Mouse (Mus musculus) neural tube, embryonic 12.5 days (tissue): ENCODE measurements around the gene 4930469K13Rik. TPM values are rescaled to one million over a fixed set of nuclear protein-coding genes. Genes with fewer than 3 reads are reported as not detected.

Experiments used
- ATAC-seq: fragments of 200-750 bp; cut with Nextera tagmentation; 2 replicates; pipeline ENCODE4 v1.8.0; 2017; ENCODE audit warnings: low read depth, mild to moderate bottlenecking, moderate TSS enrichment, moderate library complexity; ENCODE audit not compliant: low FRiP score
- H3K27ac ChIP-seq: fragments of 300-500 bp; sonication (generic); 2 replicates; pipeline ENCODE4 v1.5.1; 2016
- H3K27me3 ChIP-seq: fragments of 300-500 bp; sonication (generic); replicated peaks from 2 replicates; pipeline ENCODE4 v1.6.1; 2016; ENCODE audit warnings: mild to moderate bottlenecking
- H3K36me3 ChIP-seq: fragments of 300-500 bp; sonication (generic); 2 replicates; pipeline ENCODE4 v1.6.1; 2016; ENCODE audit warnings: mild to moderate bottlenecking
- H3K4me1 ChIP-seq: fragments of 300-500 bp; sonication (generic); 2 replicates; pipeline ENCODE4 v1.6.1; 2016
- H3K4me2 ChIP-seq: fragments of 300-500 bp; sonication (generic); replicated peaks from 2 replicates; pipeline ENCODE4 v1.6.1; 2016; ENCODE audit warnings: mild to moderate bottlenecking
- H3K4me3 ChIP-seq: fragments of 300-500 bp; sonication (generic); 2 replicates; pipeline ENCODE4 v1.5.1; 2016
- H3K9ac ChIP-seq: fragments of 300-500 bp; sonication (generic); 2 replicates; pipeline ENCODE4 v1.6.1; 2016; ENCODE audit warnings: mild to moderate bottlenecking
- H3K9me3 ChIP-seq: fragments of 300-500 bp; sonication (generic); 2 replicates; pipeline ENCODE4 v1.6.1; 2016; ENCODE audit warnings: mild to moderate bottlenecking
- WGBS: fragments of 180-500 bp; shearing (Covaris S2); methylation state at CpG from one replicate; pipeline ENCODE4 v1.1.7; 2016; 5-methylcytosine and 5-hydroxymethylcytosine counted together
- polyA plus RNA-seq: library from polyadenylated mRNA; unstranded; fragments of >200 nt; fragmentation: Nextera tagmentation; extraction: Ambion mirVana; gene quantifications from 2 replicates; pipeline ENCODE4 v1.2.1, GENCODE M21; 2016

Gene 4930469K13Rik
- polyA plus RNA-seq, 1 experiment from 2014 or later = 21.1 TPM

DNA sequence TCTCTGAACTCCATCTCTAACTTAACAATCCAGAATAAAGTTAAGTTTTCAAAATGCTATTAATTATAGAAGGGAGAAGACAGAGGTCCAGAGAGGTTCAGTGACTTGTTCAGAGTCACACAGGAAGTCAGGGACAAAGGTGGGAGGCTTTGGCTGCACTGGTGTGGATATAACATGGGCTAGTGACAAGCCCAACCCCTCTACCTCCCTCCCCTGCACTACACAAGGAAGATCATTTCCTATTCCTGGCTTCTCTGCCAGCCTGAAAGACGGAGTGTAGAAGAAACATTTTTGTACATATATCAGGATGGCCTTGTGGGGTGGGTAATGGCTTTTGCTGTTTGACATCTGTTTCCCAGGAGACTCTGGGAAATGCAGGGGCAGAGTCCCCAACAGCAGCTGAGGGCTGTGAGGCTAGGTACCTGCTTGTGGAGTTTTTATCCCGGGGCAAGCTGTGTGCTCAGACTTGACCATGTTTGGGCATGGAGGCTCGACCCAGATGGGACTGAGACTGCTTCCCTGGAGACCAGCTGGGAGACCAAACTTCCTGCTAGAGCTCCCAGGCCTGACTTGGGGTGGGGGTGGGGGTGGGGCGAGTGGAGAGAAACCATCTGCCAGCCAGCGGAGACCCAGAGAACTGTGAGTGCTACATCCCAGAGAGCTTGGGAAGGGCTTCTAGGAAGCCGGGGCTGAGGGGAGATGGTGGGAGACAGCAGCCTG is 135.5 kb downstream of the 4930469K13Rik start, which contains the start of gene Kcnmb1:
Kcnmb1 (plus strand) TSS at position 326 of the 720 bp plus-strand sequence.
- no peak within 1 kb of the TSS for H3K27ac ChIP-seq
- no peak within 1 kb of the TSS for H3K4me3 ChIP-seq
- no peaks in the 10 kb centered on the region for H3K9me3 ChIP-seq
- peaks cover 6% of the 10 kb centered on the region for H3K4me1 ChIP-seq
- H3K36me3 ChIP-seq = no peaks in the 10 kb centered on the region
- no peak within 1 kb of the TSS for H3K4me2 ChIP-seq
- no peak within 1 kb of the TSS for H3K9ac ChIP-seq
- no peaks in the 10 kb centered on the region for H3K27me3 ChIP-seq
- WGBS = 45% methylated on average over 6 of the region's 6 CpGs
- peak; percentile 13; the same call in 1 of the 2 replicates for ATAC-seq

- Histone ChIP-seq H3K9ac (no peak overlapping the region), H3K9me3 (no peaks in the 10 kb centered on the region), H3K4me2 (no peak overlapping the region), H3K27ac (no peak overlapping the region), H3K36me3 (no peaks in the 10 kb centered on the region), H3K27me3 (no peaks in the 10 kb centered on the region), H3K4me3 (no peak overlapping the region), H3K4me1 (peaks cover 6% of the 10 kb centered on the region)
- no peak for ATAC-seq
- 46% methylated on average over 7 of the region's 7 CpGs for WGBS
Observed at GRCm38 (mm10) chr11:33962178-33962577, 136.2 kb downstream of the 4930469K13Rik start.

DNA sequence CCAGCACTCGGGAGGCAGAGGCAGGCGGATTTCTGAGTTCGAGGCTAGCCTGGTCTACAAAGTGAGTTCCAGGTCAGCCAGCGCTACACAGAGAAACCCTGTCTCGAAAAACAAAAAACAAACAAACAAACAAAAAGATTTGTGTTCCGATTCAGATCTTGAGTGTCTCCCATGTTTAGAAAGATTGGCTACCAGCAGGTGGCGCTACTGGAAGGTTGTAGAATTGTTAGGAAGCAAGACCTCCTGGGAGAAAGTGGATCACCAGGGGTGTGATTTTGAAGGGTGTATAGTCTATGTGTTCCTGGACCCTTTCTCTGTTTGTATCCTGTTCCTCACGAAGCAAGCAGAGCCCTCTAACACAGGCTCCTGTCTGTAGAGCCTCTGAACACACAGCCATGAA is 139.6 kb downstream of the 4930469K13Rik start:
- no peak for ATAC-seq
- Histone ChIP-seq H3K4me1 (peaks cover 6% of the 10 kb centered on the region), H3K27me3 (no peaks in the 10 kb centered on the region), H3K4me2 (no peak overlapping the region), H3K9me3 (no peaks in the 10 kb centered on the region), H3K27ac (no peak overlapping the region), H3K4me3 (no peak overlapping the region), H3K9ac (no peak overlapping the region), H3K36me3 (no peaks in the 10 kb centered on the region)
- WGBS = 81% methylated on average over 8 of the region's 8 CpGs

- H3K4me2 ChIP-seq = no peak overlapping the region
- WGBS = 45% methylated on average over 6 of the region's 6 CpGs
- ATAC-seq = 0 out of 2 replicates have a peak, but pooled peaks have one; percentile 25
- no peaks in the 10 kb centered on the region; the same call in 1 of the 2 replicates for H3K4me1 ChIP-seq
- H3K27ac ChIP-seq = no peak overlapping the region
- no peaks in the 10 kb centered on the region for H3K9me3 ChIP-seq
- H3K4me3 ChIP-seq = no peak overlapping the region
- no peaks in the 10 kb centered on the region for H3K36me3 ChIP-seq
- no peak overlapping the region for H3K9ac ChIP-seq
- H3K27me3 ChIP-seq = no peaks in the 10 kb centered on the region
Observed at GRCm38 (mm10) chr11:33957595-33957994, 140.8 kb downstream of the 4930469K13Rik start.

GRCm38 (mm10) chr11:33956623-33957022 is 141.7 kb downstream of the 4930469K13Rik start:
- Histone ChIP-seq H3K27me3 (no peaks in the 10 kb centered on the region), H3K4me2 (no peak overlapping the region), H3K9me3 (no peaks in the 10 kb centered on the region), H3K27ac (no peak overlapping the region), H3K4me3 (no peak overlapping the region), H3K36me3 (no peaks in the 10 kb centered on the region), H3K4me1 (no peaks in the 10 kb centered on the region; the same call in 1 of the 2 replicates), H3K9ac (no peak overlapping the region)
- no peak for ATAC-seq
- 82% methylated on average over 5 of the region's 5 CpGs for WGBS

DNA sequence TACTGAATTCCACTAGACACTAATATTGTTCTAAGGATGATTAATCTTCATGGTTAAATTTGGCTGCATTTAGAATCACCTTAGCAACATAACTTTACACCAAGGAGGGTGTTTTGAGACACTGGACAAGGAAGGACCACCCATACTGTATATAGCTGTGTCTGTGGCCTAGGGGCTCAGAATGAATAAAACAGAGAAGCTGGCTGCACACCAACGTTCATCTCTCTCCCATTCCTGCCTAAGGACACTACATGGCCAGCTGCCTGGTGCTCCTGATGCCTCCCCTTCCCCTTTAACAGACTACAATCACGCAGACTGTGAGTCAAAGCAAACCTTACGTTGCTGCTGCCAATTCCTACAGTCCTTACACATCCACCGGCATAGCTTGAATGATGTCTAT is 142.4 kb downstream of the 4930469K13Rik start:
- Histone ChIP-seq H3K36me3 (no peaks in the 10 kb centered on the region), H3K27ac (no peak overlapping the region), H3K9me3 (no peaks in the 10 kb centered on the region), H3K4me3 (no peak overlapping the region), H3K4me2 (no peak overlapping the region), H3K9ac (no peak overlapping the region), H3K27me3 (no peaks in the 10 kb centered on the region), H3K4me1 (no peaks in the 10 kb centered on the region; the same call in 1 of the 2 replicates)
- ATAC-seq = no peak
- 76% methylated on average over 4 of the region's 4 CpGs for WGBS

GRCm38 (mm10) chr11:33951684-33952625 is 146.4 kb downstream of the 4930469K13Rik start:
- WGBS = 86% methylated on average over 8 of the region's 8 CpGs

DNA sequence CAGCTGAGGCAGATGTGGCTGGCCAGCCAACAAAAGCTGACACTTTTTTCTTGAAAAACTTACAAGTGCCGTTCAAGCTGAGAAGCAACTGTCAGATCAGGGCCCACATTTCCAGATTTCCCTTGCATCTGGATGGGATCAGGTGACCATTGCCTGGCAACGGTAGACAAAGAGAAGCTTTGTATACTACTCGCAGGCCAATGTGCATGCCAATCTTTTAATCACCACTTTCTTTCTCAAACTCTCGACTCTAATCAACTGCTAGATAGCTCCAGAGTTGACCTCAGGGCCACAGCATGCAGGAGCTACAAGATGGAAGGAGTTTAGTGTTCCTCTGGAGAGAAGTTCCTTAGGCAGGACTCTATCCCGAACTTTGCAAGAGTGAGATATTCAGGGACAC is 147.2 kb downstream of the 4930469K13Rik start:
- Histone ChIP-seq H3K4me2 (no peak overlapping the region), H3K9ac (no peak overlapping the region), H3K27ac (no peak overlapping the region), H3K36me3 (no peaks in the 10 kb centered on the region), H3K27me3 (no peaks in the 10 kb centered on the region), H3K4me3 (no peak overlapping the region), H3K9me3 (no peaks in the 10 kb centered on the region), H3K4me1 (no peaks in the 10 kb centered on the region)
- ATAC-seq = no peak
- WGBS = 45% methylated on average over 5 of the region's 5 CpGs

More at GRCm38 (mm10) chr11:33951684-33952625, 146.4 kb downstream of the 4930469K13Rik start:
- ATAC-seq = no peak
- no peak overlapping the region for H3K9ac ChIP-seq
- no peaks in the 10 kb centered on the region for H3K36me3 ChIP-seq
- H3K27me3 ChIP-seq = no peaks in the 10 kb centered on the region
- no peak overlapping the region for H3K4me3 ChIP-seq
- no peak overlapping the region for H3K4me2 ChIP-seq
- no peak overlapping the region for H3K27ac ChIP-seq
- H3K4me1 ChIP-seq = no peaks in the 10 kb centered on the region
- no peaks in the 10 kb centered on the region for H3K9me3 ChIP-seq

- WGBS = 86% methylated on average over 4 of the region's 4 CpGs
- no peak overlapping the region for H3K4me2 ChIP-seq
- no peaks in the 10 kb centered on the region for H3K4me1 ChIP-seq
- H3K4me3 ChIP-seq = no peak overlapping the region
- ATAC-seq = no peak
- H3K9ac ChIP-seq = no peak overlapping the region
- no peaks in the 10 kb centered on the region for H3K9me3 ChIP-seq
- no peaks in the 10 kb centered on the region for H3K36me3 ChIP-seq
- H3K27me3 ChIP-seq = no peaks in the 10 kb centered on the region
- H3K27ac ChIP-seq = no peak overlapping the region
Observed at GRCm38 (mm10) chr11:33946501-33946900, 151.9 kb downstream of the 4930469K13Rik start.

DNA sequence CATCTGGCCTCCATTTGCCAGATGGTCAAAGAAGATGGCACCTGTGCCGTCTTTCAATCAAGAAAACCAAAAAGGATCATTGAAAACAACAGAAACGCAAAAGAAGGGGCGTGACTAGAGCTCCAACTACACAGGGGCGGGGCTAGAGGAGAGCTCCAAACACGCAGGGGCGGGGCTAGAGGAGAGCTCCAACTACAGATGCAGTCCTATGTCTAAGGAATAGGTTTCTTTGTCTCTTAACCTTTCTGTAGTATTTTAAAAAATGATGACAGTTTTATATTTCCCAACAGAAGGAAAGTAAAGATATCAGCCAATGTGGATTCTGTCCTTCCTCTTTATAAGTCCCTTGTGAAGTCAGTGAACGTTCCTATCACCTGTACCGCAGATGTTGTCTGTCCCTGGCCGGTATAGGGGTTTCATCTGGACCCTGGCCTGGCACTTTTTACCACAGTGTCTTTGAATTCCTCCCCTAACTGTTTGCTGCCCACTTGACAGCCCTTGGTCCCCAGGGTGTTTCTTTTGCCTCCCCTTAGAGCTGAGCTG is 153.5 kb downstream of the 4930469K13Rik start:
- H3K27me3 ChIP-seq = no peaks in the 10 kb centered on the region
- ATAC-seq = no peak
- no peaks in the 10 kb centered on the region for H3K36me3 ChIP-seq
- 84% methylated on average over 9 of the region's 9 CpGs for WGBS
- H3K4me2 ChIP-seq = no peak overlapping the region
- no peaks in the 10 kb centered on the region for H3K4me1 ChIP-seq
- H3K9ac ChIP-seq = no peak overlapping the region
- no peaks in the 10 kb centered on the region for H3K9me3 ChIP-seq
- H3K4me3 ChIP-seq = no peak overlapping the region
- H3K27ac ChIP-seq = no peak overlapping the region

- no peaks in the 10 kb centered on the region for H3K4me1 ChIP-seq
- H3K9me3 ChIP-seq = no peaks in the 10 kb centered on the region
- ATAC-seq = no peak
- no peak overlapping the region for H3K4me3 ChIP-seq
- H3K27ac ChIP-seq = no peak overlapping the region
- H3K4me2 ChIP-seq = no peak overlapping the region
- no peaks in the 10 kb centered on the region for H3K27me3 ChIP-seq
- H3K36me3 ChIP-seq = no peaks in the 10 kb centered on the region
- WGBS = 63% methylated on average over 4 of the region's 4 CpGs
- no peak overlapping the region for H3K9ac ChIP-seq
Observed at GRCm38 (mm10) chr11:33944067-33944785, 154.1 kb downstream of the 4930469K13Rik start.
